Comparison of ENCODE assay signal across 19 mouse cellular contexts in the genomic region with DNA sequence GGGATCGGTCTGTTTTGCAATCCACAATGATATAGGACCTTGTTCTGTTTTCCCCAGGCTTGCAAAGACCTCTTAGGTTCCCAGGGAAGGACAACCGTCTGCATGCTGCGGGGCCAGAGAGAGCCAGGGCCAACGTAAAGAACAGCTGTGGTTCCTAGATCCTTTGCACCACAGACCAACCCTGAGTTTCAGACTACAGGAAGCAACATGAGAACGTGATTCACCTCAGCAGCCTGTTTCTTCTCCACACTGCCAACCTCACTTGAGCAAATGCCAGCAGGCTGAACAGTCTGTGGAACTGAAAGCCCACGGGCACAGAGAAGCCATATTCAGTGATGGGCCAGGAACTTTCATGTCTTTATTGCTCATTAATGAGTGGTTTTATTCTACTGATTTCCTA.
DNase-seq lines count a peak whose midpoint lies in the region; ATAC-seq and TF ChIP-seq lines count a peak whose summit lies in the region.
"Had no signal": no experiment of that assay in that cellular context is flagged by ENCODE, and none has a peak within 500 bp of the region (broad histone marks: within the 10 kb centered on the region; RNA-seq: fewer than 3 reads in every experiment).

No protein-coding gene starts in this region.

- H3K4me3 ChIP-seq in layer of hippocampus, adult 2 months, result no peak overlapping the region
- H3K4me3 ChIP-seq: embryonic facial prominence, embryonic 15.5 days; erythroblast, embryonic 14.5 days; forebrain, embryonic 15.5 days; heart, adult 2 months; hindbrain, embryonic 13.5 days had no signal

- no peak for ATAC-seq in cerebellum, adult (ENCODE audit: insufficient number of reproducible peaks, low FRiP score, low TSS enrichment)
- no peak for ATAC-seq in activated CD4-positive, CD25-positive, alpha-beta regulatory T cell, adult 4 months
- ATAC-seq: forebrain, embryonic 15.5 days; hindbrain, postnatal 0 days had no signal

- DNase-seq in cerebellum, postnatal 25 days, result peak; percentile 38 to 58
- DNase-seq in layer of hippocampus, adult 2 months (ENCODE audit: low spot score in 2 of 2), result no peak
- no peak for DNase-seq in layer of hippocampus, adult 11-12 months (ENCODE audit: low spot score)
- peak; percentile 55 for DNase-seq in 416B (ENCODE audit: low read depth)
- DNase-seq in brain, adult 2 months (ENCODE audit: low read depth, low spot score), result peak; percentile 43
- no peak for DNase-seq in yolk sac, embryonic 10.5 days (ENCODE audit: low spot score)
- DNase-seq: adrenal gland, postnatal 14 days; cerebellum, adult 9-10 months; embryo, embryonic 11 days; gastrocnemius, postnatal 10 days; heart, adult 2 months; kidney, adult 11 months had no signal

- H3K27ac ChIP-seq in layer of hippocampus, adult 2 months, result peak overlapping the region; percentile 32; the same call in 1 of the 2 replicates
- H3K27ac ChIP-seq: embryonic facial prominence, embryonic 15.5 days; forebrain, embryonic 15.5 days; heart, adult 2 months; hindbrain, embryonic 13.5 days; hindbrain, postnatal 0 days had no signal

- no peak for TF ChIP-seq CTCF in layer of hippocampus, adult 2 months (conservative IDR thresholded peaks at IDR 0.05)

Comparison
In these comparisons a context has a peak if more than half of its experiments do, and no peak if none do; other contexts are left out.
1. DNase-seq: peak in cerebellum, postnatal 25 days (2 of 2), 416B (single experiment) and brain, adult 2 months (single experiment); none in layer of hippocampus, adult 2 months (0 of 2), layer of hippocampus, adult 11-12 months (single experiment) and yolk sac, embryonic 10.5 days (single experiment).